Mouse (Mus musculus) telencephalon, adult 2 months (tissue): Measurements from ENCODE around the gene Fscn2.
A peak's percentile ranks its signal among the peaks of the same experiment; 100 is the strongest.

Experiments
- DNase-seq: peaks from one replicate; pipeline ENCODE4 v3.0.0-alpha.2; 2011; ENCODE audit warnings: low read depth, low spot score

The Fscn2 gene

GRCm38 (mm10) chr11:120357791-120358401, 3.4 kb upstream of the Fscn2 start:
- peak; percentile 68 for DNase-seq

- no peak for DNase-seq
Observed at GRCm38 (mm10) chr11:120359391-120359790, 1.9 kb upstream of the Fscn2 start.

GRCm38 (mm10) chr11:120360062-120360461, 1.3 kb upstream of the Fscn2 start:
- no peak for DNase-seq

GRCm38 (mm10) chr11:120360755-120361154, 579 bp upstream of the Fscn2 start:
- no peak for DNase-seq

- DNase-seq = no peak
Observed at GRCm38 (mm10) chr11:120362891-120363290, 1.6 kb downstream of the Fscn2 start.

- no peak for DNase-seq
Observed at GRCm38 (mm10) chr11:120366443-120367027, 5.2 kb downstream of the Fscn2 start.

GRCm38 (mm10) chr11:120369656-120370055, 8.3 kb downstream of the Fscn2 start:
- no peak for DNase-seq

GRCm38 (mm10) chr11:120373025-120373424, 11.7 kb downstream of the Fscn2 start:
- no peak for DNase-seq

GRCm38 (mm10) chr11:120373820-120374586, 12.7 kb downstream of the Fscn2 start:
- no peak for DNase-seq

GRCm38 (mm10) chr11:120375324-120375723, 14.0 kb downstream of the Fscn2 start:
- DNase-seq = no peak

- no peak for DNase-seq
Observed at GRCm38 (mm10) chr11:120376302-120377160, 15.2 kb downstream of the Fscn2 start.

- DNase-seq = no peak
Observed at GRCm38 (mm10) chr11:120377337-120377736, 16.0 kb downstream of the Fscn2 start.

- DNase-seq = no peak
Observed at GRCm38 (mm10) chr11:120378031-120378610, 16.8 kb downstream of the Fscn2 start.

- DNase-seq = peak; percentile 78
Observed at GRCm38 (mm10) chr11:120378611-120379540, 17.5 kb downstream of the Fscn2 start, which contains the start of gene Faap100. Gene Faap100 (minus strand): TSS chr11:120378764.

GRCm38 (mm10) chr11:120380271-120380670, 18.9 kb downstream of the Fscn2 start:
- no peak for DNase-seq

- DNase-seq = no peak
Observed at GRCm38 (mm10) chr11:120381157-120381556, 19.8 kb downstream of the Fscn2 start.

- DNase-seq = peak; percentile 63
Observed at GRCm38 (mm10) chr11:120382509-120382908, 21.2 kb downstream of the Fscn2 start.

GRCm38 (mm10) chr11:120386632-120387031, 25.3 kb downstream of the Fscn2 start:
- DNase-seq = no peak

GRCm38 (mm10) chr11:120387157-120387556, 25.8 kb downstream of the Fscn2 start:
- no peak for DNase-seq

- DNase-seq = no peak
Observed at GRCm38 (mm10) chr11:120388580-120388979, 27.2 kb downstream of the Fscn2 start.
